Mouse (Mus musculus): ENCODE measurements around the gene Ssxb1.
"Not testable (repeated sequence)": the region's sequence is repeated elsewhere in the genome, so short reads cannot be mapped to it uniquely, and the experiment has no call there.

The Ssxb1 gene

GRCm38 (mm10) chrX:8413005-8413404 lies at the start of gene Ssxb1:
Gene Ssxb1, plus strand, starts transcription at chrX:8413305.
- not testable (repeated sequence) for DNase-seq

- DNase-seq, result not testable (repeated sequence)
These were observed 46.4 kb upstream of the Ssxb1 start, which contains the start of gene Ssxb9 for GRCm38 (mm10) chrX:8366678-8367077. Gene Ssxb9, plus strand, starts transcription at chrX:8366978.

GRCm38 (mm10) chrX:8461626-8462025 lies 48.5 kb downstream of the Ssxb1 start, which contains the start of gene Ssxb2:
Gene Ssxb2, minus strand, starts transcription at chrX:8461726.
- DNase-seq, result not testable (repeated sequence)
